Mouse (Mus musculus) CH12.LX (cell line): Measurements from ENCODE around the gene Klhl3. TPM values are rescaled to one million over a fixed set of nuclear protein-coding genes. Genes with fewer than 3 reads are reported as not detected.

Source experiments
- DNase-seq: peaks from one replicate; pipeline ENCODE4 v3.0.0-alpha.2; 2013; ENCODE audit errors: extremely low read depth
- H3K27ac ChIP-seq: 2 replicates; pipeline ENCODE4 v1.5.1; 2012; ENCODE audit warnings: low read depth, mild to moderate bottlenecking, control low read depth, moderate library complexity; ENCODE audit not compliant: insufficient read depth
- H3K27me3 ChIP-seq: replicated peaks from 2 replicates; pipeline ENCODE3; 2012; ENCODE audit warnings: inconsistent platforms
- H3K36me3 ChIP-seq, 2 experiments: replicated peaks in 1 of 2; 2 replicates each; pipeline versions ENCODE3 to v1.6.1; 2012; ENCODE audit warnings: inconsistent platforms in 1 of 2, low read length in 1 of 2, mild to moderate bottlenecking in 1 of 2, mixed read lengths in 1 of 2, moderate library complexity in 1 of 2; ENCODE audit not compliant: control insufficient read depth in 1 of 2, insufficient read depth in 1 of 2
- H3K4me1 ChIP-seq, 2 experiments: 2 replicates each; pipeline ENCODE4 v1.6.1; 2012; ENCODE audit warnings: inconsistent platforms in 1 of 2, moderate library complexity in 1 of 2; ENCODE audit not compliant: insufficient read depth in 2 of 2, control insufficient read depth in 1 of 2
- H3K4me2 ChIP-seq: 2 replicates; pipeline ENCODE4 v1.6.1; 2012; ENCODE audit warnings: low read depth, mild to moderate bottlenecking, control low read depth; ENCODE audit not compliant: poor library complexity, insufficient read depth, severe bottlenecking
- H3K4me3 ChIP-seq, 3 experiments: fragments of 150-350 bp in 1 of 3; sonication (generic) in 1 of 3; replicated peaks in 1 of 3; 2 replicates each; pipeline versions ENCODE3 to v1.5.1; 2011 to 2012; ENCODE audit warnings: low read depth in 2 of 3, low read length in 2 of 3, mild to moderate bottlenecking in 2 of 3, moderate library complexity in 2 of 3, control low read depth in 1 of 3, improper control_type of control experiment in 1 of 3, inconsistent platforms in 1 of 3, mixed read lengths in 1 of 3; ENCODE audit not compliant: poor library complexity in 1 of 3
- H3K79me2 ChIP-seq: replicated peaks from 2 replicates; pipeline ENCODE4 v1.6.1; 2012; ENCODE audit warnings: mild to moderate bottlenecking, moderate library complexity; ENCODE audit not compliant: control insufficient read depth, poor library complexity, insufficient read depth, severe bottlenecking; ENCODE audit errors: extremely low read depth
- H3K9ac ChIP-seq: 2 replicates; pipeline ENCODE4 v1.6.1; 2012; ENCODE audit warnings: low read depth, mild to moderate bottlenecking, control low read depth, moderate library complexity; ENCODE audit not compliant: insufficient read depth
- H3K9me3 ChIP-seq: replicated peaks from 2 replicates; pipeline ENCODE3; 2012; ENCODE audit warnings: low read length, inconsistent platforms, mixed read lengths
- CHD1 ChIP-seq: IDR thresholded peaks from 2 replicates; pipeline ENCODE4 v1.6.1; 2012; ENCODE audit warnings: low read depth, low read length, improper control_type of control experiment, inconsistent platforms
- E2F4 ChIP-seq: IDR thresholded peaks from 2 replicates; pipeline ENCODE4 v1.6.1; 2011; ENCODE audit warnings: low read depth, low read length, improper control_type of control experiment; ENCODE audit not compliant: insufficient replicate concordance
- ETS1 ChIP-seq: conservative IDR thresholded peaks from 2 replicates; pipeline ENCODE4 v1.6.1; 2012; ENCODE audit warnings: low read depth, mild to moderate bottlenecking, inconsistent platforms, low read length, improper control_type of control experiment, moderate library complexity
- HCFC1 ChIP-seq: IDR thresholded peaks from 2 replicates; pipeline ENCODE4 v1.6.1; 2012; ENCODE audit warnings: low read depth, mild to moderate bottlenecking, inconsistent platforms, low read length, improper control_type of control experiment
- JUN ChIP-seq: IDR thresholded peaks from 2 replicates; pipeline ENCODE4 v1.6.1; 2011; ENCODE audit warnings: low read depth, mild to moderate bottlenecking, low read length, improper control_type of control experiment, moderate library complexity; ENCODE audit not compliant: insufficient read depth
- MEF2A ChIP-seq: IDR thresholded peaks from 2 replicates; pipeline ENCODE4 v1.6.1; 2014; ENCODE audit warnings: low read depth, mild to moderate bottlenecking, inconsistent platforms, low read length, improper control_type of control experiment, borderline replicate concordance
- MYC ChIP-seq: IDR thresholded peaks from 2 replicates; pipeline ENCODE4 v1.6.1; 2011; ENCODE audit warnings: low read depth, mild to moderate bottlenecking, improper control_type of control experiment, low read length
- NRF1 ChIP-seq: IDR thresholded peaks from 2 replicates; pipeline ENCODE4 v1.6.1; 2014; ENCODE audit warnings: low read depth, mild to moderate bottlenecking, inconsistent platforms, low read length, improper control_type of control experiment, moderate library complexity
- POLR2A ChIP-seq: IDR thresholded peaks from 2 replicates; pipeline ENCODE4 v1.6.1; 2011; ENCODE audit warnings: low read depth, mild to moderate bottlenecking, improper control_type of control experiment, low read length
- RAD21 ChIP-seq: IDR thresholded peaks from 2 replicates; pipeline ENCODE4 v1.6.1; 2011; ENCODE audit warnings: low read depth, mild to moderate bottlenecking, low read length, improper control_type of control experiment, moderate library complexity
- RCOR1 ChIP-seq: conservative IDR thresholded peaks from 2 replicates; pipeline ENCODE4 v1.6.1; 2012; ENCODE audit warnings: low read depth, mild to moderate bottlenecking, inconsistent platforms, low read length, improper control_type of control experiment
- SMC3 ChIP-seq: IDR thresholded peaks from 2 replicates; pipeline ENCODE4 v1.6.1; 2011; ENCODE audit warnings: low read depth, low read length, improper control_type of control experiment
- TCF12 ChIP-seq: IDR thresholded peaks from 2 replicates; pipeline ENCODE4 v1.6.1; 2014; ENCODE audit warnings: low read depth, mild to moderate bottlenecking, inconsistent platforms, low read length, improper control_type of control experiment
- USF1 ChIP-seq: IDR thresholded peaks from 2 replicates; pipeline ENCODE4 v1.6.1; 2014; ENCODE audit warnings: low read depth, mild to moderate bottlenecking, inconsistent platforms, low read length, improper control_type of control experiment
- USF2 ChIP-seq: conservative IDR thresholded peaks from 2 replicates; pipeline ENCODE4 v1.6.1; 2011; ENCODE audit warnings: low read depth, low read length, improper control_type of control experiment
- ZKSCAN1 ChIP-seq: IDR thresholded peaks from 2 replicates; pipeline ENCODE4 v1.6.1; 2012; ENCODE audit warnings: low read depth, inconsistent platforms, low read length, improper control_type of control experiment, borderline replicate concordance
- dilution Hi-C: fragments of 300-500 bp; cut with MboI; formaldehyde crosslinking; loops from 2 replicates; pipeline ENCODE4 v1.14.3; 2020; ENCODE audit warnings: low sequenced_read_pairs; ENCODE audit not compliant: extremely low pct_unique_long_range_greater_than_20kb, extremely low pct_ligation_motif_present
- in situ Hi-C: fragments of 300-500 bp; cut with MboI; formaldehyde crosslinking; loops from 3 replicates; pipeline ENCODE4 v1.14.3; 2019; ENCODE audit warnings: low sequenced_read_pairs, low pct_ligation_motif_present, low pct_unique_long_range_greater_than_20kb, mixed read lengths
- polyA plus RNA-seq: library from polyadenylated mRNA; unstranded; fragments of >175 nt; gene quantifications from 2 replicates; pipeline ENCODE4 v1.2.1, GENCODE M21; 2012; ENCODE audit warnings: low read depth; ENCODE audit not compliant: insufficient read length
- total RNA-seq, 2 experiments: library from RNA; depleted of rRNA; stranded (reverse); fragments of 300-350 nt in 1 of 2; fragments of >200 nt in 1 of 2; gene quantifications; 2 replicates each; pipeline ENCODE4 v1.2.3; 2012 to 2014

Gene Klhl3
- total and polyA plus RNA-seq, 3 experiments = not detected

DNA sequence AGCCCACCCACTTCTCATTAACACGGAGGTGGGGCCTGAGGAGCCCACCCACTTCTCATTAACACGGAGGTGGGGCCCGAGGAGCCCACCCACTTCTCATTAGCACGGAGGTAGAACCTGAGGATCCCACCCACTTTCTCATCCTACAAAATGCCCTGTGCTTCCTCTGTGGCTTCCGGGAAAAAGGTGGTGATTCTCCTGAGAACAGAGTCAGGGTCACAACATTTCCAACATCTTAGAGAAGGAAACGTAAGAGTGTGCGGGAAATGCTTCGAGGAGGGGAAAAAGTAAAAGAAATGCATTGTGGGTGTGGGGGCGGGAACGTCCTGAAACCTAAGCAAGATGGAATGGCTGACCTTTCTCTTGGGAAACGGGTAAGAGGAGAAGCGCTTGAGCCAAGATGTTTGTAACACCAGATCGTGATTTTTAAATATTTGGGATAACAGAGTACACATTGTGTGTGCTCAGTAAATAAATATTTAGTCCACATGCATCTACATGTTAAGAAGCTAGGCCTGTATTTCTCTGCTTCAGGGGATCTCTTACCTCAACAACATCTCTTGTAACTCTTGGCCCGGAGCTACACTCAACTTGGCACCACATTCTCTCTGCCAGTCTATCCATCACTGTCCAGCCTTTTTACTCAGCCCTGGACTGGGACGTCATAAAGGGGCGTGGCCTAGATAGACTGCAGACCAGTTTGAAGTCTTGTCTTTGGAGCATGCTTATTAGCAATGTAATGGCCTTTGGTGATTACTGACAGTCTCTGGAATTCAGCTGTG, 105.9 kb downstream of the Klhl3 start:
- Histone ChIP-seq H3K36me3 (no peaks in the 10 kb centered on the region), H3K27me3 (no peaks in the 10 kb centered on the region), H3K9ac (no peak overlapping the region), H3K4me3 (no peak overlapping the region), H3K27ac (no peak overlapping the region)
- no peak for TF ChIP-seq RCOR1
- TF ChIP-seq, all 38 proteins: peak for 0
- peaks cover 66% of the 10 kb centered on the region for H3K9me3 ChIP-seq
- H3K79me2 ChIP-seq = no peaks in the 10 kb centered on the region
- no peak for DNase-seq
- in situ Hi-C loops = no loop called here
- no peaks in the 10 kb centered on the region for H3K4me1 ChIP-seq
- H3K4me2 ChIP-seq = no peak overlapping the region
- dilution Hi-C loops = no loop called here

- TF ChIP-seq TCF12 (no peak), ZKSCAN1 (no peak), SMC3 (no peak), JUN (no peak), USF2 (no peak), NRF1 (no peak), MEF2A (no peak), POLR2A (no peak), CHD1 (no peak), MYC (no peak), HCFC1 (no peak), RCOR1 (no peak)
- Histone ChIP-seq H3K4me1 (no peaks in the 10 kb centered on the region), H3K79me2 (no peaks in the 10 kb centered on the region), H3K36me3 (no peaks in the 10 kb centered on the region), H3K27ac (no peak overlapping the region), H3K9me3 (peaks cover 79% of the 10 kb centered on the region), H3K27me3 (no peaks in the 10 kb centered on the region), H3K4me3 (no peak overlapping the region), H3K4me2 (no peak overlapping the region), H3K9ac (no peak overlapping the region)
- DNase-seq = no peak
- dilution Hi-C loops = no loop called here
- in situ Hi-C loops = no loop called here
Measured at GRCm38 (mm10) chr13:58001792-58002191, 111.6 kb downstream of the Klhl3 start.

DNA sequence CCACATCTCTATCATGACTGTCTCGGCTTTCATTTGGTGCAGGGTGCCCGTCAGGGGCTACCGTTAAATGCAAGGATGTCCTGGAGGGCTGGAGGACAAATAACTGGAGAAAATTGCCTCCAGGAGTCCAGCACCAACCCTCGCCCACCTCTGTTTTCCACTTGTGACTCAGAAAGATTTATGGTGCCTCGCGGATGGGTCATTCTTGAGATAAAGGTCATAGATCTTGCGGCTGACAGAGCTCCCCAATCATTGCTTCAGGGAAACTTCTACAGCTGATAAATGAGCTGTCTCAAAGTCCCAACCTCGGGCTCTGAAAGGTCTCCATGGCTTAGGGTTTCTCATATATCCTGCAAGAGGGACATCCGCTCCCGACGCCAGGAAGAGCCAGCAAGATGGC, 116.9 kb downstream of the Klhl3 start:
- DNase-seq = no peak
- in situ Hi-C loops (no loop called here), dilution Hi-C loops (no loop called here)
- TF ChIP-seq USF1 (no peak), E2F4 (no peak), RAD21 (no peak), HCFC1 (no peak), ETS1 (no peak)
- Histone ChIP-seq H3K27ac (no peak overlapping the region), H3K4me3 (no peak overlapping the region), H3K27me3 (no peaks in the 10 kb centered on the region), H3K36me3 (no peaks in the 10 kb centered on the region), H3K4me2 (no peak overlapping the region), H3K9me3 (peaks cover 86% of the 10 kb centered on the region), H3K4me1 (no peaks in the 10 kb centered on the region), H3K9ac (no peak overlapping the region), H3K79me2 (no peaks in the 10 kb centered on the region)
